Mouse (Mus musculus): ENCODE data around the gene Upf1.

The Upf1 gene

DNA sequence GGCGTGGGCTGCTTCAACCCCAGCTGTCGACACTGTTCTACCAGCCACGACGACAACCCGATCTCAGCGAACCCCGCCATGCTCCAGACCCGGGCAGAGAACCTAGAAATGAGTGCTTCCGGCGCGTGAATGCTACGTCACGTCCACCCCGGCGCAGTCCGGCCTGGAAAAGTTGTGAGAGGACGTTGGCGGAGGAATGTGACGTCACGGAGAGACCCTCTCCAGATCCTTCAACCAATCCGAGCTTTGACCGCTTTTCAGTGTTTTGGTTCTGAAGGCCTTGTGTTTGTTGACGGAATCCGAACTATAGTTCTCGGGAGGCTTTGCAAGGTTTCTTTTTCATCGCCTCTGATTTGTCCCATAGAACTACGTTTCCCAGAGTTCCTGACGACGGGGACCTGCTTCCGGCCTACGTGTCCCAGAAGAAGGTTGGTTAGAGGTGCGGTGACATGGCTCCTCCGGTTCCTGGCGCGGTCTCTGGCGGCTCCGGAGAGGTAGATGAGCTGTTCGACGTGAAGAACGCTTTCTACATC is 50.7 kb downstream of the Upf1 start, which contains the start of the genes Ddx49 and Cope:
Gene Ddx49 (minus strand): TSS at position 132 of the 533 bp plus-strand sequence.
Gene Cope (plus strand): TSS at position 161 of the 533 bp plus-strand sequence.
- Histone ChIP-seq H3K27me3 (ENCODE audit: insufficient read depth, low read length) (no peaks in the 10 kb centered on the region), H3K36me3 (ENCODE audit: insufficient read depth, low read length) (peaks cover 73% of the 10 kb centered on the region), H3K4me3 (replicated peaks; ENCODE audit: low read length) (peak within 1 kb of the TSS; percentile 99), H3K4me1 (replicated peaks; ENCODE audit: low read depth, low read length) (peaks cover 37% of the 10 kb centered on the region), H3K9me3 (ENCODE audit: low read length) (no peaks in the 10 kb centered on the region)
- TF ChIP-seq CTCF (conservative IDR thresholded peaks at IDR 0.05; ENCODE audit: low read length) = no peak
- no peak for TF ChIP-seq NANOG (IDR thresholded peaks at IDR 0.05; ENCODE audit: borderline replicate concordance, low read length)
- no peak for TF ChIP-seq POU5F1 (IDR thresholded peaks at IDR 0.05; ENCODE audit: borderline replicate concordance, low read length)

DNA sequence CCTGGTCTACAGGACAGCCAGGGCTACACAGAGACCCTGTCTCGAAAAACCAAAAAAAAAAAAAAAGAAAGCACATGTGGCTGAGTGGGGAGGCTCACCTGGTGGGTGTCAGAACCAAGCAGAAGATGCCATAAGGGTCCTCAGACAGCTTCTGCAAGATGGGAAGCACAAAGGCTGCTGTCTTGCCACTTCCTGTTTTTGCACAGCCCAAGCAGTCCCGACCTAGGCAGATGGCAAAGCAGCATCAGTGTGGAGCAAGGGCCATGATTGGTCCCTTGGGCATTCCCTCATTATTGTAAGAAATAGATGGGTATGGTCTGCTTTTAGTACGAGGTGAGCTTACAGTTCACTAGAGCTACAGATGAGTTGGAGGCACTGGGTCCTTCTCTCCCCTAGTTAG is 52.2 kb downstream of the Upf1 start:
- TF ChIP-seq POU5F1 (IDR thresholded peaks at IDR 0.05; ENCODE audit: borderline replicate concordance, low read length) = no peak
- Histone ChIP-seq H3K4me1 (replicated peaks; ENCODE audit: low read depth, low read length) (peaks cover 37% of the 10 kb centered on the region), H3K4me3 (replicated peaks; ENCODE audit: low read length) (peak overlapping the region; percentile 99; the same call in 1 of the 2 replicates), H3K9me3 (ENCODE audit: low read length) (no peaks in the 10 kb centered on the region), H3K36me3 (ENCODE audit: insufficient read depth, low read length) (peaks cover 73% of the 10 kb centered on the region), H3K27me3 (ENCODE audit: insufficient read depth, low read length) (no peaks in the 10 kb centered on the region)

DNA sequence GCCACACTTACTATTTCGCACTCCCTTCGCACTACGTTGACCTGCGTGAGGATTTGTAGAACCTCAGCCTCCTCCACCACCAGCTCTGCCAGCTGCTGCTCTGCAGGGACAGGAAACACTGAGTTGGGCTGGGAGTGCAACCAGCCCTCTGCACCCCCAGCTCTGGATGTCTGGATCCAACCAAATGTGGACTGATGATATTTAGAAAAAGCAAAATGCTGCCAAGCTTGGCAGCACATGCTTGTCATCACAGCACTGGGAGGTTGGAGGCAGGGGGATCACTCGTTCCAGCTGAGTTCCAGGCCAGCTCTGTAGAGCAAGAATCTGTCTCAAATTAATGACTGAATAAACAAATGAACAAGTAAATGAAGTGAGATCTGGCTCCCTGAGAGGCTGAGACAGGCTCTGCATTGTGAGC is 59.1 kb downstream of the Upf1 start:
- Histone ChIP-seq H3K9me3 (ENCODE audit: low read length) (no peaks in the 10 kb centered on the region), H3K4me1 (replicated peaks; ENCODE audit: low read depth, low read length) (peaks cover 56% of the 10 kb centered on the region), H3K36me3 (ENCODE audit: insufficient read depth, low read length) (peaks cover 93% of the 10 kb centered on the region), H3K4me3 (replicated peaks; ENCODE audit: low read length) (no peak overlapping the region), H3K27me3 (ENCODE audit: insufficient read depth, low read length) (no peaks in the 10 kb centered on the region)
- TF ChIP-seq CTCF (conservative IDR thresholded peaks at IDR 0.05; ENCODE audit: low read length) (no peak), POU5F1 (IDR thresholded peaks at IDR 0.05; ENCODE audit: borderline replicate concordance, low read length) (no peak), NANOG (IDR thresholded peaks at IDR 0.05; ENCODE audit: borderline replicate concordance, low read length) (no peak)

DNA sequence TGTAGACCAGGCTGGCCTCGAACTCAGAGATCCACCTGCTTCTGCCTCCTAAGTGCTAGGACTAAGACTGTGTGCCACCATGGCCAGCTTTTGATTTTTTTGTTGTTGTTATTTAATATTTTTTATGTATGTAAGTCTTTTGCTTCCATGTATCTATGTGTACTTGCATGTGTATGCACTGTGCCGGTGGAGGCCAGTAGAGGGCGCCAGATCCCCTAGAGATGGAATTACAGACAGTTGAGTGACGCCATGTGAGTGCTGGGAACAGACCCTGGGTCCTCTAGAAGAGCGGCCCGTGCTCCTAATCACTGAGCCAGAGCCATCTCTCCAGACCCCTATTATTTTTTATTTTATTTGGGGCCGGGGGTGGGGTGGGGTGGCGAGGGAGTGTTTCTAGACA is 66.3 kb downstream of the Upf1 start:
- H3K9me3 ChIP-seq (ENCODE audit: low read length) = no peaks in the 10 kb centered on the region
- no peak overlapping the region for H3K4me3 ChIP-seq (replicated peaks; ENCODE audit: low read length)
- H3K4me1 ChIP-seq (replicated peaks; ENCODE audit: low read depth, low read length) = peaks cover 55% of the 10 kb centered on the region
- TF ChIP-seq CTCF (conservative IDR thresholded peaks at IDR 0.05; ENCODE audit: low read length) = peak; percentile 57
- TF ChIP-seq NANOG (IDR thresholded peaks at IDR 0.05; ENCODE audit: borderline replicate concordance, low read length) = no peak
- no peak for TF ChIP-seq POU5F1 (IDR thresholded peaks at IDR 0.05; ENCODE audit: borderline replicate concordance, low read length)
- no peaks in the 10 kb centered on the region for H3K27me3 ChIP-seq (ENCODE audit: insufficient read depth, low read length)
- peaks cover 69% of the 10 kb centered on the region for H3K36me3 ChIP-seq (ENCODE audit: insufficient read depth, low read length)

DNA sequence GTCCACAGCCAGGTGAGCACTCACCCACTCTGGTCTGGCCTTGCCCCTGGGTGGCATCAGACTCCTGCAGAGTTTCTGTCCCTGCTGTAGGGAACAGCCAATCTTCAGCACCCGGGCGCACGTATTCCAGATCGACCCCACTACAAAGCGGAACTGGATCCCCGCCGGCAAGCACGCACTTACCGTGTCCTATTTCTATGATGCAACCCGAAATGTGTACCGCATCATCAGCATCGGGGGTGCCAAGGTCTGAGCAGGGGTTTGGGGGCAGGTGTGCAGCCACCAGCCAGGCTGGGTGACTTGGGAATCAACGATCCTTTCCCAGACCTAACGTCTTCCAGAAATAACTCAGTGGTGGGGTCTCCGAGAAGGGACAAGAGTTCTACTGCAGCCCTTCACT is 67.8 kb downstream of the Upf1 start:
- Histone ChIP-seq H3K4me3 (replicated peaks; ENCODE audit: low read length) (no peak overlapping the region; the same call in 1 of the 2 replicates), H3K9me3 (ENCODE audit: low read length) (no peaks in the 10 kb centered on the region), H3K36me3 (ENCODE audit: insufficient read depth, low read length) (peaks cover 55% of the 10 kb centered on the region), H3K4me1 (replicated peaks; ENCODE audit: low read depth, low read length) (peaks cover 55% of the 10 kb centered on the region), H3K27me3 (ENCODE audit: insufficient read depth, low read length) (no peaks in the 10 kb centered on the region)
- TF ChIP-seq NANOG (IDR thresholded peaks at IDR 0.05; ENCODE audit: borderline replicate concordance, low read length) (no peak), POU5F1 (IDR thresholded peaks at IDR 0.05; ENCODE audit: borderline replicate concordance, low read length) (no peak), CTCF (conservative IDR thresholded peaks at IDR 0.05; ENCODE audit: low read length) (no peak)

DNA sequence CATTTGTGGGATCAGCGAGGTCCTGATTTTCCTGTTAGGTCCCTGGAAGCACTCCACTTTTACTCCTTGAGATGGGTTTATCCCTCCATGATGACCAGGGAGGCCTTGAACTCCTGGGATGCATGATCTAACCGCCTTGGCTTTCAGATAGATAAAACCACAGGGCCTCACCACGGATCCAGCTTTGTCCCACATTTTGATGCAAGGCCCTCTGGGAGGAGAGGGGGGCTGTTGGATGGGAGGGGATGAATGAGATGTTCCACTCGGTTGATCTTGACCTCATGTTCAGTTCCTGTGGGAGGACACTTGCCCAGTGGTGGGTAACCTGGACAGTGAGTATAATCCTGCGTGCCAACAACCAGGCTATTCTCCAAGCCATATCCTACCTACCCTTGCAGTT is 68.7 kb downstream of the Upf1 start:
- Histone ChIP-seq H3K4me1 (replicated peaks; ENCODE audit: low read depth, low read length) (peaks cover 57% of the 10 kb centered on the region), H3K9me3 (ENCODE audit: low read length) (no peaks in the 10 kb centered on the region), H3K36me3 (ENCODE audit: insufficient read depth, low read length) (peaks cover 48% of the 10 kb centered on the region), H3K27me3 (ENCODE audit: insufficient read depth, low read length) (no peaks in the 10 kb centered on the region), H3K4me3 (replicated peaks; ENCODE audit: low read length) (0 out of 2 replicates have a peak overlapping the region, but pooled peaks have one; percentile 17)
- TF ChIP-seq NANOG (IDR thresholded peaks at IDR 0.05; ENCODE audit: borderline replicate concordance, low read length) = no peak
- TF ChIP-seq POU5F1 (IDR thresholded peaks at IDR 0.05; ENCODE audit: borderline replicate concordance, low read length) = no peak
- TF ChIP-seq CTCF (conservative IDR thresholded peaks at IDR 0.05; ENCODE audit: low read length) = no peak

DNA sequence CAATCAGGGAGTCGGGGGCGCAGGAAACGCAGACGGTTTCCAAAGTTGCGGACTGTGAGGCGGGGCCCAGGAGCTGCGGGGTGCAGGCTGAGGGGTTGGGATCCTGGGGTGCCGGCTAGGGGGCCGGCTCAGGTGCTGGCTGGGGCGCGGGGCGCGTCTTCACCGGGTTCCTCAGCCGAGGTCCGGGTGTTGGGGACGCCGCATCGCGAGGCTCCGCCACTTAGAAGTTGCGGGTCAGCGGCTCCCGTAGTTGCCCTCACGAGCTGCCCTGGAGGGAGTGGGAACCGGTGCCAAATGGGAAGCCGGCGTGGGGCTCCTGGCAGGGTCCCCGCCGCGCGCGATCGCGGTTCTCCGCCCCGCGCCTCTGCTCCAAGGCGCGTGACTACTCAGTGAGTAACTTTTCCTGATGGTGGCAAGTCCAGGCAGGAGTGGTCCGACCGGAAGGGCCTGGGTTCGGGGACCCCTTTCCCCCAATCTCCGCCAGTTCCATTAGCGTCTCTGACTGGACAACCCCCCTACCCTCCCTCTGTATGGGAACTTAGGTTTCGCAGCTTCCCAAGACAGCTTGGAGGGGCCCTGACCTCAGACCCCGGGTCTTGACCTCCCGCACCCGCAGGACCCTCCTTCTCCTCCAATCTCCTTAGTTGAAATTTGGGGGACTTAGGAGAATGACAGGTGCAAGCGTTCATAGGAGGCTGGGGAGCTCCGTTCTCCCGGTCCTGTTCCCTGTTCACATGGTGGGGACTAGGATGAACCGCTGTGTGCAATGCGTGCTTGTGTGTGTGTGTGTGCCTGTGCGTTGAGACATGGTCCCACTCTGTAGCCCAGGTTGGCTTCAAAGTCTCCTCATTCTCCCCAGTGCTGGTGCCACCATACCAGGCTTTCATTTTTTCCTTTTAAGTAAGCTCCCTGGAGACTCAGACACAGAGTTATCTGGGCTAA is 69.7 kb downstream of the Upf1 start:
- Histone ChIP-seq H3K27me3 (ENCODE audit: insufficient read depth, low read length) (no peaks in the 10 kb centered on the region), H3K36me3 (ENCODE audit: insufficient read depth, low read length) (peaks cover 40% of the 10 kb centered on the region), H3K9me3 (ENCODE audit: low read length) (no peaks in the 10 kb centered on the region), H3K4me3 (replicated peaks; ENCODE audit: low read length) (peak overlapping the region; percentile 94), H3K4me1 (replicated peaks; ENCODE audit: low read depth, low read length) (peaks cover 66% of the 10 kb centered on the region)
- TF ChIP-seq CTCF (conservative IDR thresholded peaks at IDR 0.05; ENCODE audit: low read length) (no peak), POU5F1 (IDR thresholded peaks at IDR 0.05; ENCODE audit: borderline replicate concordance, low read length) (no peak), NANOG (IDR thresholded peaks at IDR 0.05; ENCODE audit: borderline replicate concordance, low read length) (no peak)

DNA sequence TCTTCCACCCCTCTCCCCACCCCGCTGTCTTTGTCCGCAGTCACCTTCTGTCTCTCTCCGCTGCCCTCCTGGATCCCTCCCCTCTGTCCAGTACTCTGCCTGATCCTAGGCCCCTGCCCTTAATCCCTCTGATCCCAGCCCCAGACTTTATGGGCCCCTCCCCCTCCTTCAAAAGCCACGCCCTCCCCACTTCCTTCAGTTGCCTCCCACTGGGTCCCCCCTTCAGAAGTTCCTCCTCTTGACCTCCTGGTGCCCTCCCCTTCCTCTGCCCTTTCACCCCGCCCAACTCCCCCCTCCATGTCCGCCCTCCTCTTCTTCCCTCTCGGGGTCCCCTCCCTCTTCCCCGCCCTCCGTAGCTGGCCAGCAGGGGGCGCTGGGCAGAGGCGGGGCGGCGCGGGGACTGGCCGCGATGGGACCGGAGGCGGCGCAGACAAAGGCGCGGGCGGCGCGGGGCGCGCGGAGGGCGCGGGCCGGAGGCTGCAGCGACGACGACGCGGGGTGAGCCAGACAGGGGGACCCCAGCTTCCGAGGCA is 70.4 kb downstream of the Upf1 start, which contains the start of gene Homer3:
Gene Homer3 (plus strand): TSS at position 225 of the 533 bp plus-strand sequence.
- Histone ChIP-seq H3K27me3 (ENCODE audit: insufficient read depth, low read length) (no peaks in the 10 kb centered on the region), H3K4me3 (replicated peaks; ENCODE audit: low read length) (peak within 1 kb of the TSS; percentile 94), H3K36me3 (ENCODE audit: insufficient read depth, low read length) (peaks cover 34% of the 10 kb centered on the region), H3K4me1 (replicated peaks; ENCODE audit: low read depth, low read length) (peaks cover 73% of the 10 kb centered on the region), H3K9me3 (ENCODE audit: low read length) (no peaks in the 10 kb centered on the region)
- TF ChIP-seq NANOG (IDR thresholded peaks at IDR 0.05; ENCODE audit: borderline replicate concordance, low read length) (no peak), CTCF (conservative IDR thresholded peaks at IDR 0.05; ENCODE audit: low read length) (0 out of 2 replicates have a peak, but pooled peaks have one; percentile 13), POU5F1 (IDR thresholded peaks at IDR 0.05; ENCODE audit: borderline replicate concordance, low read length) (no peak)
